Mouse (Mus musculus) bone marrow, adult 2 months (tissue): Measurements from ENCODE around the gene Egln3. TPM values are rescaled to one million over a fixed set of nuclear protein-coding genes. Genes with fewer than 3 reads are reported as not detected.
A peak's percentile ranks its signal among the peaks of the same experiment; 100 is the strongest.

Experiments
- H3K27ac ChIP-seq: fragments of 200-500 bp; 2 replicates; pipeline ENCODE4 v1.5.1; 2012; ENCODE audit warnings: low read depth, mild to moderate bottlenecking, control low read depth, inconsistent platforms, low read length; ENCODE audit not compliant: control insufficient read depth, poor library complexity, insufficient read depth
- H3K4me1 ChIP-seq: fragments of 200-500 bp; 2 replicates; pipeline ENCODE4 v1.6.1; 2011; ENCODE audit warnings: low read length; ENCODE audit not compliant: control insufficient read depth, insufficient read depth
- H3K4me3 ChIP-seq: fragments of 200-500 bp; replicated peaks from 2 replicates; pipeline ENCODE3; 2011; ENCODE audit warnings: mild to moderate bottlenecking, low read depth, low read length, control low read depth; ENCODE audit not compliant: control insufficient read depth
- CTCF ChIP-seq: fragments of 200-500 bp; IDR thresholded peaks from 2 replicates; pipeline ENCODE4 v1.5.1; 2011; ENCODE audit warnings: low read length, control low read depth; ENCODE audit not compliant: control insufficient read depth, insufficient read depth
- POLR2A ChIP-seq: fragments of 200-500 bp; IDR thresholded peaks from 2 replicates; pipeline ENCODE4 v1.6.1; 2011; ENCODE audit warnings: low read depth, mild to moderate bottlenecking, control low read depth, low read length, borderline replicate concordance; ENCODE audit not compliant: control insufficient read depth
- WGBS: fragments of 180-500 bp; shearing (Covaris S2); methylation state at CpG from one replicate; pipeline ENCODE4 v1.1.7; 2018; 5-methylcytosine and 5-hydroxymethylcytosine counted together
- polyA plus RNA-seq: library from polyadenylated mRNA; stranded (reverse); fragments of >200 nt; gene quantifications from 2 replicates; pipeline ENCODE4 v1.2.4, GENCODE M21; 2011; ENCODE audit warnings: low replicate concordance; ENCODE audit not compliant: missing spikeins, insufficient read depth, insufficient read length

The Egln3 gene
- polyA plus RNA-seq, 1 experiment, result 1.9 TPM

GRCm38 (mm10) chr12:54198282-54198918, 5.3 kb downstream of the Egln3 start:
- no peaks in the 10 kb centered on the region; the same call in 1 of the 2 replicates for H3K4me1 ChIP-seq
- WGBS, result 55% methylated on average over 4 of the region's 4 CpGs
- H3K27ac ChIP-seq, result no peak overlapping the region
- H3K4me3 ChIP-seq, result no peak overlapping the region
- TF ChIP-seq CTCF (no peak), POLR2A (no peak)

- Histone ChIP-seq H3K4me1 (no peaks in the 10 kb centered on the region; the same call in 1 of the 2 replicates), H3K27ac (no peak overlapping the region)
Observed at GRCm38 (mm10) chr12:54197849-54198248, 5.8 kb downstream of the Egln3 start.

GRCm38 (mm10) chr12:54197301-54197782, 6.3 kb downstream of the Egln3 start:
- Histone ChIP-seq H3K4me1 (peaks cover 2% of the 10 kb centered on the region; the same call in 1 of the 2 replicates), H3K4me3 (no peak overlapping the region), H3K27ac (no peak overlapping the region)
- WGBS, result 56% methylated on average over 6 of the region's 6 CpGs
- TF ChIP-seq POLR2A, result no peak
- no peak for TF ChIP-seq CTCF

More at GRCm38 (mm10) chr12:54197849-54198248, 5.8 kb downstream of the Egln3 start:
- whole genome bisulfite sequencing, result 69% methylated on average over 11 of the region's 11 CpGs
- H3K4me3 ChIP-seq, result no peak overlapping the region
- no peak for TF ChIP-seq POLR2A
- no peak for TF ChIP-seq CTCF

- TF ChIP-seq CTCF (no peak), POLR2A (no peak)
- Histone ChIP-seq H3K27ac (no peak overlapping the region), H3K4me3 (no peak overlapping the region), H3K4me1 (peaks cover 2% of the 10 kb centered on the region; the same call in 1 of the 2 replicates)
- WGBS, result 65% methylated on average over 8 of the region's 8 CpGs
Observed at GRCm38 (mm10) chr12:54196881-54197280, 6.8 kb downstream of the Egln3 start.

GRCm38 (mm10) chr12:54194159-54194558, 9.5 kb downstream of the Egln3 start:
- Histone ChIP-seq H3K4me3 (no peak overlapping the region), H3K4me1 (peaks cover 7% of the 10 kb centered on the region; the same call in 1 of the 2 replicates), H3K27ac (no peak overlapping the region)
- 80% methylated on average over 5 of the region's 5 CpGs for WGBS
- no peak for TF ChIP-seq CTCF
- no peak for TF ChIP-seq POLR2A

- Histone ChIP-seq H3K4me1 (peaks cover 10% of the 10 kb centered on the region), H3K4me3 (peak overlapping the region; percentile 15), H3K27ac (peak overlapping the region; percentile 82)
- TF ChIP-seq POLR2A (no peak), CTCF (no peak)
- WGBS, result 3% methylated on average over 5 of the region's 5 CpGs
Observed at GRCm38 (mm10) chr12:54192305-54192661, 11.4 kb downstream of the Egln3 start.

GRCm38 (mm10) chr12:54191608-54192304, 11.9 kb downstream of the Egln3 start:
- 2% methylated on average over 19 of the region's 19 CpGs for WGBS
- Histone ChIP-seq H3K27ac (peak overlapping the region; percentile 82), H3K4me3 (peak overlapping the region; percentile 46), H3K4me1 (peaks cover 14% of the 10 kb centered on the region)
- peak; percentile 57; the same call in 1 of the 2 replicates for TF ChIP-seq POLR2A
- no peak for TF ChIP-seq CTCF

GRCm38 (mm10) chr12:54191181-54191580, 12.5 kb downstream of the Egln3 start:
- 3% methylated on average over 9 of the region's 9 CpGs for WGBS
- peak overlapping the region; percentile 21 for H3K4me3 ChIP-seq
- TF ChIP-seq POLR2A, result no peak
- TF ChIP-seq CTCF, result no peak
- H3K27ac ChIP-seq, result peak overlapping the region; percentile 44
- H3K4me1 ChIP-seq, result peaks cover 14% of the 10 kb centered on the region
